Mouse (Mus musculus) midbrain, embryonic 12.5 days (tissue): ENCODE results near the gene Gm10645. TPM values are rescaled to one million over a fixed set of nuclear protein-coding genes. Genes with fewer than 3 reads are reported as not detected.

ENCODE experiments used
- ATAC-seq: fragments of 200-750 bp; cut with Nextera tagmentation; 2 replicates; pipeline ENCODE4 v1.8.0; 2017; ENCODE audit warnings: low read depth, moderate TSS enrichment, moderate library complexity; ENCODE audit not compliant: low FRiP score
- H3K27ac ChIP-seq: fragments of 300-500 bp; sonication (generic); replicated peaks from 2 replicates; pipeline ENCODE4 v1.5.1; 2016; ENCODE audit warnings: mild to moderate bottlenecking
- H3K27me3 ChIP-seq: fragments of 300-500 bp; sonication (generic); 2 replicates; pipeline ENCODE4 v1.6.1; 2016; ENCODE audit warnings: mild to moderate bottlenecking
- H3K36me3 ChIP-seq: fragments of 300-500 bp; sonication (generic); 2 replicates; pipeline ENCODE4 v1.6.1; 2016
- H3K4me1 ChIP-seq: fragments of 300-500 bp; sonication (generic); 2 replicates; pipeline ENCODE4 v1.6.1; 2016
- H3K4me2 ChIP-seq: fragments of 300-500 bp; sonication (generic); replicated peaks from 2 replicates; pipeline ENCODE4 v1.6.1; 2016; ENCODE audit warnings: mild to moderate bottlenecking, moderate library complexity
- H3K4me3 ChIP-seq: fragments of 300-500 bp; sonication (generic); 2 replicates; pipeline ENCODE4 v1.5.1; 2016; ENCODE audit warnings: mild to moderate bottlenecking
- H3K9ac ChIP-seq: fragments of 300-500 bp; sonication (generic); replicated peaks from 2 replicates; pipeline ENCODE4 v1.6.1; 2016; ENCODE audit warnings: mild to moderate bottlenecking, moderate library complexity
- H3K9me3 ChIP-seq: fragments of 300-500 bp; sonication (generic); 2 replicates; pipeline ENCODE4 v1.6.1; 2016; ENCODE audit warnings: mild to moderate bottlenecking
- WGBS: fragments of 180-500 bp; shearing (Covaris S2); methylation state at CpG from one replicate; pipeline ENCODE4 v1.1.7; 2016; 5-methylcytosine and 5-hydroxymethylcytosine counted together
- polyA plus RNA-seq: library from polyadenylated mRNA; unstranded; fragments of >200 nt; fragmentation: Nextera tagmentation; extraction: Ambion mirVana; gene quantifications from 2 replicates; pipeline ENCODE4 v1.2.1, GENCODE M21; 2016

Gene Gm10645
- polyA plus RNA-seq, 1 experiment from 2014 or later: 6.5 TPM

- 71% methylated on average over 2 of the region's 2 CpGs for WGBS
- no peak for ATAC-seq
- Histone ChIP-seq H3K4me1 (no peaks in the 10 kb centered on the region), H3K9ac (no peak overlapping the region), H3K9me3 (no peaks in the 10 kb centered on the region), H3K27me3 (no peaks in the 10 kb centered on the region), H3K36me3 (no peaks in the 10 kb centered on the region), H3K4me3 (no peak overlapping the region), H3K4me2 (no peak overlapping the region), H3K27ac (no peak overlapping the region)
Measured at GRCm38 (mm10) chr8:83135086-83135485, 30.9 kb downstream of the Gm10645 start.

Other genes starting within 250 kb of the Gm10645 start
- 12.3 and 14.3 TPM in 2 replicates for gene Tbc1d9, start 818 bp downstream of the Gm10645 start, polyA plus RNA-seq
- not detected in 2 replicates for gene Ucp1, start 124.2 kb upstream of the Gm10645 start, polyA plus RNA-seq
- gene Elmod2, start 166.3 kb upstream of the Gm10645 start, polyA plus RNA-seq: 30.9 and 34.3 TPM in 2 replicates
- not detected in 2 replicates for gene Mgat4d, start 182.3 kb upstream of the Gm10645 start, polyA plus RNA-seq
- gene Clgn, start 223.7 kb upstream of the Gm10645 start, polyA plus RNA-seq: 5.9 and 6.2 TPM in 2 replicates